Mouse (Mus musculus) cerebral cortex, adult 2 months (tissue): ENCODE measurements around the gene Gm7138.

ENCODE experiments used
- WGBS: fragments of 180-500 bp; shearing (Covaris S2); methylation state at CpG from one replicate; pipeline ENCODE4 v1.1.7; 2018; 5-methylcytosine and 5-hydroxymethylcytosine counted together

Gene Gm7138

GRCm38 (mm10) chr10:77776844-77777243 lies at the start of gene Gm7138:
Gene Gm7138 (minus strand): TSS chr10:77776944.
- 46% methylated on average over 1 of the region's 1 CpGs for WGBS

GRCm38 (mm10) chr10:77819203-77819602 lies 42.5 kb upstream of the Gm7138 start:
- WGBS: 56% methylated on average over 4 of the region's 4 CpGs

- 91% methylated on average over 4 of the region's 4 CpGs for WGBS
Observed at GRCm38 (mm10) chr10:77818523-77818922, 41.8 kb upstream of the Gm7138 start.

GRCm38 (mm10) chr10:77815514-77815913 lies 38.8 kb upstream of the Gm7138 start:
- 41% methylated on average over 5 of the region's 5 CpGs for WGBS

GRCm38 (mm10) chr10:77814382-77814781 lies 37.6 kb upstream of the Gm7138 start, which contains the start of gene Gm2696:
Gene Gm2696 (plus strand): TSS chr10:77814682.
- WGBS: 55% methylated on average over 4 of the region's 4 CpGs

- WGBS: 69% methylated on average over 5 of the region's 5 CpGs
Observed at GRCm38 (mm10) chr10:77811743-77812142, 35.0 kb upstream of the Gm7138 start, which contains the start of gene Gm9507. Gene Gm9507 (minus strand): TSS chr10:77811843.

GRCm38 (mm10) chr10:77804095-77804494 lies 27.4 kb upstream of the Gm7138 start:
- WGBS: 81% methylated on average over 3 of the region's 3 CpGs

- WGBS: 75% methylated on average over 8 of the region's 8 CpGs
Observed at GRCm38 (mm10) chr10:77798921-77799508, 22.3 kb upstream of the Gm7138 start, which contains the start of gene Gm19668. Gene Gm19668 (minus strand): TSS chr10:77799133.

- 70% methylated on average over 3 of the region's 3 CpGs for WGBS
Observed at GRCm38 (mm10) chr10:77798164-77798920, 21.6 kb upstream of the Gm7138 start.

GRCm38 (mm10) chr10:77797677-77798076 lies 20.9 kb upstream of the Gm7138 start:
- WGBS: 63% methylated on average over 3 of the region's 3 CpGs

GRCm38 (mm10) chr10:77794976-77795375 lies 18.2 kb upstream of the Gm7138 start, which contains the start of gene Gm9639:
Gene Gm9639 (minus strand): TSS chr10:77795076.
- 43% methylated on average over 2 of the region's 2 CpGs for WGBS

- WGBS: 67% methylated on average over 2 of the region's 2 CpGs
Observed at GRCm38 (mm10) chr10:77788621-77789020, 11.9 kb upstream of the Gm7138 start.

GRCm38 (mm10) chr10:77787876-77788275 lies 11.1 kb upstream of the Gm7138 start, which contains the start of gene Gm7137:
Gene Gm7137 (minus strand): TSS chr10:77788200.
- WGBS: 18% methylated on average over 1 of the region's 1 CpGs

GRCm38 (mm10) chr10:77783396-77783795 lies 6.7 kb upstream of the Gm7138 start:
- WGBS: 78% methylated on average over 3 of the region's 3 CpGs

GRCm38 (mm10) chr10:77782442-77782841 lies 5.7 kb upstream of the Gm7138 start, which contains the start of gene Gm3250:
Gene Gm3250 (minus strand): TSS chr10:77782542.
- WGBS: 58% methylated on average over 1 of the region's 1 CpGs

- 80% methylated on average over 3 of the region's 3 CpGs for WGBS
Observed at GRCm38 (mm10) chr10:77772142-77772541, 4.6 kb downstream of the Gm7138 start.

GRCm38 (mm10) chr10:77771225-77771624 lies 5.5 kb downstream of the Gm7138 start, which contains the start of gene Gm3238:
Gene Gm3238 (minus strand): TSS chr10:77771325.
- WGBS: 62% methylated on average over 1 of the region's 1 CpGs

- 87% methylated on average over 1 of the region's 1 CpGs for WGBS
Observed at GRCm38 (mm10) chr10:77769727-77770126, 7.0 kb downstream of the Gm7138 start.

GRCm38 (mm10) chr10:77759582-77759981 lies 17.2 kb downstream of the Gm7138 start, which contains the start of gene Gm3233:
Gene Gm3233 (minus strand): TSS chr10:77759682.
- no CpG with 5 or more reads among the region's 1 CpGs for WGBS

- 63% methylated on average over 3 of the region's 3 CpGs for WGBS
Observed at GRCm38 (mm10) chr10:77752312-77752711, 24.4 kb downstream of the Gm7138 start.

GRCm38 (mm10) chr10:77751254-77751653 lies 25.5 kb downstream of the Gm7138 start, which contains the start of gene Gm9736:
Gene Gm9736 (minus strand): TSS chr10:77751354.
- WGBS: 7% methylated on average over 1 of the region's 1 CpGs

- WGBS: 48% methylated on average over 1 of the region's 1 CpGs
Observed at GRCm38 (mm10) chr10:77750686-77751085, 26.1 kb downstream of the Gm7138 start.
